Comparison of ENCODE assay signal across 23 mouse cellular contexts in genomic region chr8:13021830-13022229, GRCm38 (mm10). TPM values are rescaled to one million over a fixed set of nuclear protein-coding genes. Genes with fewer than 3 reads are reported as not detected.
DNase-seq lines count a peak whose midpoint lies in the region; TF ChIP-seq lines count a peak whose summit lies in the region.
"Had no signal": no experiment of that assay in that cellular context is flagged by ENCODE, and none has a peak within 500 bp of the region (broad histone marks: within the 10 kb centered on the region; RNA-seq: fewer than 3 reads in every experiment).

No protein-coding gene starts in this region.

- peak; percentile 19 to 45 for DNase-seq in layer of hippocampus, adult 2 months (ENCODE audit: low spot score in 2 of 2)
- DNase-seq in layer of hippocampus, postnatal 25 days (ENCODE audit: extremely low spot score in 1 of 2, low spot score in 1 of 2): no peak
- peak; percentile 47 to 50 for DNase-seq in right cerebral cortex, adult 2 months (ENCODE audit: low spot score in 2 of 2)
- no peak for DNase-seq in right cerebral cortex, postnatal 14 days
- DNase-seq in left cerebral cortex, postnatal 36 days (ENCODE audit: low spot score in 2 of 2): peak; percentile 50 to 61
- DNase-seq in thymus, postnatal 25 days: no peak
- no peak for DNase-seq in urinary bladder, postnatal 36 days (ENCODE audit: low spot score in 2 of 2)
- DNase-seq: adrenal gland, postnatal 10 days; cerebellum, adult 18-20 months; cerebellum, postnatal 36 days; gastrocnemius, adult 2 months; heart, adult 11 months; heart, postnatal 4 days; kidney, postnatal 4 days; lung, postnatal 10 days; retina, postnatal 1 day; thymus, postnatal 36 days had no signal

- no peak for TF ChIP-seq CTCF in layer of hippocampus, adult 2 months (conservative IDR thresholded peaks at IDR 0.05)

- intact Hi-C loops in left cerebral cortex, postnatal 36 days (cut with DNase I): no loop called here

- peak overlapping the region; percentile 53 for H3K27ac ChIP-seq in layer of hippocampus, adult 2 months
- H3K27ac ChIP-seq: gastrocnemius, adult 2 months; heart, embryonic 13.5 days; limb, embryonic 13.5 days; liver, embryonic 15.5 days; midbrain, embryonic 12.5 days; stomach, postnatal 0 days had no signal

- H3K4me3 ChIP-seq in layer of hippocampus, adult 2 months: no peak overlapping the region
- H3K4me3 ChIP-seq: erythroblast, embryonic 14.5 days; gastrocnemius, adult 2 months; heart, embryonic 13.5 days; limb, embryonic 13.5 days; liver, embryonic 15.5 days; midbrain, embryonic 12.5 days had no signal

RNA-seq across cellular contexts. Expression of gene F7, which starts 4.0 kb away (rescaled TPM):
- under 1 TPM in 1 of 2 experiments, not detected in 1; 0.20 TPM for total RNA-seq in layer of hippocampus, adult 2 months (2021)
- total RNA-seq in layer of hippocampus, postnatal 25 days (2021): not detected
- total RNA-seq in left cerebral cortex, postnatal 36 days (2021): not detected
- total RNA-seq: gastrocnemius, adult 2 months; heart, postnatal 4 days had no signal

RNA-seq across cellular contexts. Expression of gene F10, which starts 15.3 kb away (rescaled TPM):
- total RNA-seq in layer of hippocampus, adult 2 months (2021): not detected
- not detected for total RNA-seq in layer of hippocampus, postnatal 25 days (2021)
- total RNA-seq in left cerebral cortex, postnatal 36 days (2021): not detected
- total RNA-seq: gastrocnemius, adult 2 months had no signal

RNA-seq across cellular contexts. Expression of gene Proz, which starts 38.9 kb away (rescaled TPM):
- total RNA-seq in layer of hippocampus, adult 2 months (2021): not detected
- total RNA-seq in layer of hippocampus, postnatal 25 days (2021): not detected
- not detected for total RNA-seq in left cerebral cortex, postnatal 36 days (2021)
- total RNA-seq: gastrocnemius, adult 2 months; heart, postnatal 4 days had no signal

Comparison
In these comparisons a context has a peak if more than half of its experiments do, and no peak if none do; other contexts are left out.
1. DNase-seq: peak in layer of hippocampus, adult 2 months (2 of 2), right cerebral cortex, adult 2 months (2 of 2) and left cerebral cortex, postnatal 36 days (2 of 2); none in layer of hippocampus, postnatal 25 days (0 of 2), right cerebral cortex, postnatal 14 days (single experiment), thymus, postnatal 25 days (single experiment) and urinary bladder, postnatal 36 days (0 of 2).